Mouse (Mus musculus): ENCODE measurements around the gene Osgin1. TPM values are rescaled to one million over a fixed set of nuclear protein-coding genes. Genes with fewer than 3 reads are reported as not detected.

Gene Osgin1
- polyA plus RNA-seq, 1 experiment from 2014 or later: 8.0 TPM

- no peak overlapping the region for H3K27ac ChIP-seq
- no peaks in the 10 kb centered on the region for H3K36me3 ChIP-seq
- H3K9ac ChIP-seq: no peak overlapping the region
- 14% methylated on average over 5 of the region's 5 CpGs for WGBS
- H3K4me3 ChIP-seq (replicated peaks): no peak overlapping the region
- no peaks in the 10 kb centered on the region for H3K4me1 ChIP-seq
- ATAC-seq (ENCODE audit: insufficient read depth, low FRiP score, low read depth): no peak
- H3K27me3 ChIP-seq (replicated peaks): no peaks in the 10 kb centered on the region
- no peaks in the 10 kb centered on the region for H3K9me3 ChIP-seq
- H3K4me2 ChIP-seq: no peak overlapping the region
Measured at GRCm38 (mm10) chr8:119478684-119479083, 44.8 kb downstream of the Osgin1 start.

- Histone ChIP-seq H3K27me3 (replicated peaks) (no peaks in the 10 kb centered on the region), H3K4me2 (no peak overlapping the region), H3K4me3 (replicated peaks) (no peak overlapping the region), H3K4me1 (no peaks in the 10 kb centered on the region), H3K27ac (no peak overlapping the region), H3K9ac (no peak overlapping the region), H3K9me3 (no peaks in the 10 kb centered on the region), H3K36me3 (no peaks in the 10 kb centered on the region)
- ATAC-seq (ENCODE audit: insufficient read depth, low FRiP score, low read depth): no peak
- WGBS: 82% methylated on average over 11 of the region's 11 CpGs
Measured at GRCm38 (mm10) chr8:119484145-119484896, 50.4 kb downstream of the Osgin1 start.

GRCm38 (mm10) chr8:119487093-119487492, 53.2 kb downstream of the Osgin1 start:
- Histone ChIP-seq H3K36me3 (no peaks in the 10 kb centered on the region), H3K4me2 (no peak overlapping the region), H3K9ac (no peak overlapping the region), H3K4me1 (peaks cover 5% of the 10 kb centered on the region; the same call in 1 of the 2 replicates), H3K27ac (no peak overlapping the region), H3K9me3 (no peaks in the 10 kb centered on the region), H3K4me3 (replicated peaks) (no peak overlapping the region), H3K27me3 (replicated peaks) (no peaks in the 10 kb centered on the region)
- WGBS: 74% methylated on average over 7 of the region's 7 CpGs
- ATAC-seq (ENCODE audit: insufficient read depth, low FRiP score, low read depth): no peak

Other genes with a start within 250 kb of the Osgin1 start
- gene Hsbp1, start 89.6 kb upstream of the Osgin1 start, polyA plus RNA-seq (2015; fragmentation: Nextera tagmentation; extraction: Ambion mirVana): 282 and 298 TPM in 2 replicates
- gene Mlycd, start 39.2 kb upstream of the Osgin1 start, polyA plus RNA-seq (2015; fragmentation: Nextera tagmentation; extraction: Ambion mirVana): 18.0 and 21.4 TPM in 2 replicates
- 1.3 and 1.9 TPM in 2 replicates for gene Necab2, start 12.6 kb downstream of the Osgin1 start, polyA plus RNA-seq (2015; fragmentation: Nextera tagmentation; extraction: Ambion mirVana)
- gene Slc38a8, start 67.6 kb downstream of the Osgin1 start, polyA plus RNA-seq (2015; fragmentation: Nextera tagmentation; extraction: Ambion mirVana): 0.05 TPM in 1 of 2 replicates, not detected in the other
- 96.3 and 107 TPM in 2 replicates for gene Mbtps1, start 124.6 kb downstream of the Osgin1 start, polyA plus RNA-seq (2015; fragmentation: Nextera tagmentation; extraction: Ambion mirVana)
- gene Hsdl1, start 141.1 kb downstream of the Osgin1 start, polyA plus RNA-seq (2015; fragmentation: Nextera tagmentation; extraction: Ambion mirVana): 31.4 and 32.2 TPM in 2 replicates
- gene Dnaaf1, start 141.1 kb downstream of the Osgin1 start, polyA plus RNA-seq (2015; fragmentation: Nextera tagmentation; extraction: Ambion mirVana): 0.40 and 0.59 TPM in 2 replicates
- 9.7 and 9.8 TPM in 2 replicates for gene Taf1c, start 171.1 kb downstream of the Osgin1 start, polyA plus RNA-seq (2015; fragmentation: Nextera tagmentation; extraction: Ambion mirVana)
- 0.09 TPM in 1 of 2 replicates, not detected in the other for gene Adad2, start 178.6 kb downstream of the Osgin1 start, polyA plus RNA-seq (2015; fragmentation: Nextera tagmentation; extraction: Ambion mirVana)
- gene Kcng4, start 201.6 kb downstream of the Osgin1 start, polyA plus RNA-seq (2015; fragmentation: Nextera tagmentation; extraction: Ambion mirVana): 0.24 and 0.28 TPM in 2 replicates
- gene Wfdc1, start 232.2 kb downstream of the Osgin1 start, polyA plus RNA-seq (2015; fragmentation: Nextera tagmentation; extraction: Ambion mirVana): 18.5 and 21.8 TPM in 2 replicates